Mouse (Mus musculus): ENCODE data around the gene Dhx29. TPM values are rescaled to one million over a fixed set of nuclear protein-coding genes. Genes with fewer than 3 reads are reported as not detected.
A peak's percentile ranks its signal among the peaks of the same experiment; 100 is the strongest.

The Dhx29 gene
- polyA plus RNA-seq, 1 experiment from 2014 or later, result 6.3 TPM

DNA sequence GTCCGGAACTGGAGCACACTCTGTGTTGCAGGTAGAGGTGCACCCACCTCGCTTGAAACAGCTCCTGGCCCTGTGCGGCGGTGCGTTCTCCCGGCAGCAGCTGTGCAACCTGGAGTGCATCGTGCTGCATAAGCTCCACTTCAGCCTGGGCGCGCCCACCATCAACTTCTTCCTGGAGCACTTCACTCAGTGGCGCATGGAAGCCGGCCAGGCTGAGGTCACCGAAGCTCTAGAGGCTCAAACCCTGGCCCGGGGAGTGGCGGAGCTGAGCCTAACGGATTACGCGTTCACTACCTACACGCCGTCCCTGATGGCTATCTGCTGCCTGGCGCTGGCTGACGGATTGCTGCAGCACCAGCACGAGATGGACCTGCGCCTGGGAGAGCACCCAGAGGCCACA, 62.3 kb downstream of the Dhx29 start:
- Histone ChIP-seq H3K36me3 (ENCODE audit: control insufficient read depth, insufficient read depth) (no peaks in the 10 kb centered on the region), H3K4me3 (ENCODE audit: low read depth, low read length) (no peak overlapping the region), H3K27me3 (replicated peaks; ENCODE audit: control insufficient read depth, insufficient read depth, low read length) (peaks cover 85% of the 10 kb centered on the region), H3K4me2 (replicated peaks; ENCODE audit: low read depth) (no peak overlapping the region), H3K9me3 (ENCODE audit: control insufficient read depth) (no peaks in the 10 kb centered on the region), H3K9ac (ENCODE audit: low read depth, low read length) (no peak overlapping the region), H3K4me1 (replicated peaks; ENCODE audit: control insufficient read depth, insufficient read depth, low read length) (0 out of 2 replicates have a peak, but pooled peaks cover 7% of the 10 kb centered on the region), H3K27ac (ENCODE audit: low read depth, low read length) (no peak overlapping the region)
- under 1% methylated on average over 23 of the region's 23 CpGs for WGBS
- no peak for ATAC-seq
- TF ChIP-seq CTCF (IDR thresholded peaks at IDR 0.05; ENCODE audit: low read depth), result no peak

DNA sequence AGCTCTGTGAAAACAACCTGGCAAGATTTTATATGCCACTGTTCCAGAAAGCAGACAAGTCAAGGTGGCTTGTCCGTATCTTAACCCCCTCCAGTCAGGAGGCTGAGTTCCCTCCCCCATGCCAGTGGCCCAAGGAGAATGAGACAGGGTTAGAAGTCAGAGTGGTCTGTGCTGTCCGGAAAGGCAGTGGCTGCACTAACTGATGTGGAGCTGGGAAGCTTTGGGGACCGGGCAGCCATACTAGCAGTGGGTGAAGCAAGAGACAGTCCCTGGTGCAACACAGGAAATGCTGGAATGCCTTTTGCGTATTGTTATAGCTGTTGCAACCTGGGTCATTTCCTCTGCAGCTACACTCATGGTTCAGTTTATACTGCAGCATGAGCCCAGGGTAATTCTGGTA, 63.1 kb downstream of the Dhx29 start:
- no peak overlapping the region for H3K9ac ChIP-seq (ENCODE audit: low read depth, low read length)
- 0 out of 2 replicates have a peak overlapping the region, but pooled peaks have one; percentile 13 for H3K4me2 ChIP-seq (replicated peaks; ENCODE audit: low read depth)
- 25% methylated on average over 4 of the region's 4 CpGs for WGBS
- no peaks in the 10 kb centered on the region for H3K9me3 ChIP-seq (ENCODE audit: control insufficient read depth)
- peaks cover 91% of the 10 kb centered on the region for H3K27me3 ChIP-seq (replicated peaks; ENCODE audit: control insufficient read depth, insufficient read depth, low read length)
- TF ChIP-seq CTCF (IDR thresholded peaks at IDR 0.05; ENCODE audit: low read depth), result no peak
- H3K27ac ChIP-seq (ENCODE audit: low read depth, low read length), result no peak overlapping the region
- H3K36me3 ChIP-seq (ENCODE audit: control insufficient read depth, insufficient read depth), result no peaks in the 10 kb centered on the region
- ATAC-seq, result no peak
- 0 out of 2 replicates have a peak, but pooled peaks cover 7% of the 10 kb centered on the region for H3K4me1 ChIP-seq (replicated peaks; ENCODE audit: control insufficient read depth, insufficient read depth, low read length)
- H3K4me3 ChIP-seq (ENCODE audit: low read depth, low read length), result no peak overlapping the region

DNA sequence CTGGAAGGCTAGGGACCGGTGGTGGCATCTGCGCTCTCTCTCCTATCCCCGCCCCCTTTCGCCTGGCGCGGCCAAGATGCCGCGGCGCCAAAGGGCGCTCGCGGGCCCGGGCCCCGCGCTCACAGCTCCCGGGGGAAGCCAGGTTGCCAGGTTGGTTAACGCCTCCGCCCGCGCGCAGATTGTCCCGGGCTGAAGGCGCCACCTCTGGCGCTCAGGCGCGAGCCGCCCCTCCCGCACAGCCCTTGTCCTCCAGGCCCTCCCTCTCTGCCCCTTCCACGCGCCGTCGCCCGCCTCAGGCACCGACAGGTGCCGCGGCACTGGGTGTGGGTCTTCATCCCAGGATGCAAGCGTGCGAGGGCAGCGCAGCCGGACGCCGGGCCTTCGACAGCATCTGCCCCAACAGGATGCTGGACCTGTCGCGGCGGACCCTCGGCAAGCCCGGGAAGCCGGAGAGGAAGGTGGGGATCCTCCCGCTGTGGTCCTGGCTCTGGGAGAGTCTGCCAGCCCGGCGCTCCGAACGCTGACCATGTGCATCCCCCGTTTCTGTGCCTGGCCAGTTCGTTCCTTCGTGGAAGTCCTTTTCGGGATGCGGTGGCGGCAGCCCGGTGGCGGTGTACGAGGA, 66.4 kb downstream of the Dhx29 start, which contains the start of gene Mcidas:
Gene Mcidas, plus strand, starts transcription at position 315 of the 622 bp plus-strand sequence.
- Histone ChIP-seq H3K9me3 (ENCODE audit: control insufficient read depth) (no peaks in the 10 kb centered on the region), H3K36me3 (ENCODE audit: control insufficient read depth, insufficient read depth) (no peaks in the 10 kb centered on the region), H3K4me2 (replicated peaks; ENCODE audit: low read depth) (peak within 1 kb of the TSS; percentile 80), H3K27ac (ENCODE audit: low read depth, low read length) (no peak within 1 kb of the TSS), H3K27me3 (replicated peaks; ENCODE audit: control insufficient read depth, insufficient read depth, low read length) (peaks cover 87% of the 10 kb centered on the region), H3K9ac (ENCODE audit: low read depth, low read length) (no peak within 1 kb of the TSS), H3K4me3 (ENCODE audit: low read depth, low read length) (peak within 1 kb of the TSS; percentile 41), H3K4me1 (replicated peaks; ENCODE audit: control insufficient read depth, insufficient read depth, low read length) (0 out of 2 replicates have a peak, but pooled peaks cover 3% of the 10 kb centered on the region)
- no peak for ATAC-seq
- no peak for TF ChIP-seq CTCF (IDR thresholded peaks at IDR 0.05; ENCODE audit: low read depth)
- WGBS, result under 1% methylated on average over 60 of the region's 63 CpGs

DNA sequence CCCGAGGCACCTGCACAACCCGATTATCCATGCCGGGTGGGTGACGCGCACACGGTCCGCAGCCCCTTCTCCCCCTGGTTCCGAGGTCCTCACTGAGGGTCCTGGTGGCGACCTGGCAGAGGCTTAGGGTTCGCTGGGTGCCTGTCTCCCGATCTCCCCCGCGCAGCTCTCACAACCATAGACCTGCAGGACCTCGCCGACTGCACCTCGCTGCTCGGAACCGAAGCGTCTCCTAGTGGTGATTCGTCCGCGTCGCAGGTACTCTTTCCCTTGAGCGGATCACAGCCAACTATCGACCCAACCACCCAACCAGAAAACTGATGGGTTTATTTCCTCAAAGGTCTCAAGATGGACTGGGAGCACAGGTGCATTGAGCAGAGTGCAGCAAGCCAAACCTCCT, 66.9 kb downstream of the Dhx29 start:
- Histone ChIP-seq H3K36me3 (ENCODE audit: control insufficient read depth, insufficient read depth) (no peaks in the 10 kb centered on the region), H3K27ac (ENCODE audit: low read depth, low read length) (no peak overlapping the region), H3K4me1 (replicated peaks; ENCODE audit: control insufficient read depth, insufficient read depth, low read length) (0 out of 2 replicates have a peak, but pooled peaks cover 3% of the 10 kb centered on the region), H3K9me3 (ENCODE audit: control insufficient read depth) (no peaks in the 10 kb centered on the region), H3K4me3 (ENCODE audit: low read depth, low read length) (peak overlapping the region; percentile 41), H3K9ac (ENCODE audit: low read depth, low read length) (no peak overlapping the region), H3K27me3 (replicated peaks; ENCODE audit: control insufficient read depth, insufficient read depth, low read length) (peaks cover 86% of the 10 kb centered on the region), H3K4me2 (replicated peaks; ENCODE audit: low read depth) (peak overlapping the region; percentile 80)
- peak; percentile 88 for TF ChIP-seq CTCF (IDR thresholded peaks at IDR 0.05; ENCODE audit: low read depth)
- under 1% methylated on average over 25 of the region's 25 CpGs for WGBS
- ATAC-seq, result peak; percentile 55; the same call in 1 of the 2 replicates

DNA sequence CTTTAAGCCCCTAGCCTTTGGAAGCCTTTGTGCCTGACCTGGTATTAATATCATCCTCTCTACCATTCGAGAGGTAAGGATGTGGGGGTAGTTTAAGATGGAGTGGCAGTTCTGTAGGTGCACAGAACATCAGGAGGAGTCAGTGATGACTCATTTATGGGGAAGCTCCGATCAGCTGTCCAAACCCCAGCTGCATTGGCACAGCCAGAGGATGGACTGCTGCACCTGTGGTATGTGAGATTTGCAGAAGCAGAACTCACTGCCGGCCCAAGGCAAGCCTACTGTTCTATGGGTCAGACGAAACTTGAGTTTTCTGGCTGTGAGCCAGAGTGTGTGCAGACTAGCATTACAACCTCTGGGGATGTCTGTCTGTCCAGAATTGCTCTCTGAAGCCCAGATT, 69.2 kb downstream of the Dhx29 start:
- no peak overlapping the region for H3K9ac ChIP-seq (ENCODE audit: low read depth, low read length)
- no peak overlapping the region for H3K4me3 ChIP-seq (ENCODE audit: low read depth, low read length)
- H3K27me3 ChIP-seq (replicated peaks; ENCODE audit: control insufficient read depth, insufficient read depth, low read length), result peaks cover 72% of the 10 kb centered on the region
- H3K4me2 ChIP-seq (replicated peaks; ENCODE audit: low read depth), result no peak overlapping the region
- H3K9me3 ChIP-seq (ENCODE audit: control insufficient read depth), result no peaks in the 10 kb centered on the region
- no peaks in the 10 kb centered on the region for H3K36me3 ChIP-seq (ENCODE audit: control insufficient read depth, insufficient read depth)
- no peak for TF ChIP-seq CTCF (IDR thresholded peaks at IDR 0.05; ENCODE audit: low read depth)
- 0 out of 2 replicates have a peak, but pooled peaks cover 3% of the 10 kb centered on the region for H3K4me1 ChIP-seq (replicated peaks; ENCODE audit: control insufficient read depth, insufficient read depth, low read length)
- 45% methylated on average over 4 of the region's 4 CpGs for WGBS
- no peak overlapping the region for H3K27ac ChIP-seq (ENCODE audit: low read depth, low read length)
- ATAC-seq, result no peak

DNA sequence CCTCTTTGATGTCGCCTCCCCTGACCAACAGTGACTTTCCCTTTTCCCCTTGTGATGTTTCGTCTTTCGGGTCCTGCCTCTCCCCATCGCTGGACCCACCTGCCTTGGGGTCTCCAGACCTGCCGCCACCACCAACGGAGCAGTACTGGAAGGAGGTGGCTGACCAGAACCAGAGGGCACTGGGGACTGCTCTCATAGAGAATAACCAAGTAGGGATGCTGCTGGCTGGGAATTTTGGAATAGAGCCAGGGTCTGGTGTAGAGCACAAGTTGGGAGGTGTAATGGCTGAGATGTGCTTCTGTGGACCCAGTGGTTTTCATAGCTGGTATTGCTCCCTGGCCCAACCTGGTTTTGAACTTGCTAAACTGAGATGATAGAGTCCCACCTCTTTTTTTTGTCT, 70.1 kb downstream of the Dhx29 start:
- WGBS, result 69% methylated on average over 6 of the region's 6 CpGs
- Histone ChIP-seq H3K9me3 (ENCODE audit: control insufficient read depth) (no peaks in the 10 kb centered on the region), H3K4me1 (replicated peaks; ENCODE audit: control insufficient read depth, insufficient read depth, low read length) (0 out of 2 replicates have a peak, but pooled peaks cover 3% of the 10 kb centered on the region), H3K36me3 (ENCODE audit: control insufficient read depth, insufficient read depth) (no peaks in the 10 kb centered on the region), H3K9ac (ENCODE audit: low read depth, low read length) (no peak overlapping the region), H3K27ac (ENCODE audit: low read depth, low read length) (no peak overlapping the region), H3K27me3 (replicated peaks; ENCODE audit: control insufficient read depth, insufficient read depth, low read length) (peaks cover 68% of the 10 kb centered on the region), H3K4me3 (ENCODE audit: low read depth, low read length) (no peak overlapping the region), H3K4me2 (replicated peaks; ENCODE audit: low read depth) (no peak overlapping the region)
- TF ChIP-seq CTCF (IDR thresholded peaks at IDR 0.05; ENCODE audit: low read depth), result no peak
- no peak for ATAC-seq

Measured in intestine, postnatal 0 days (tissue).